Mouse (Mus musculus) midbrain, postnatal 0 days (tissue): Measurements from ENCODE around the gene Mss51. TPM values are rescaled to one million over a fixed set of nuclear protein-coding genes. Genes with fewer than 3 reads are reported as not detected.

ENCODE experiments used
- ATAC-seq: fragments of 200-750 bp; cut with Nextera tagmentation; 2 replicates; pipeline ENCODE4 v1.8.0; 2017; ENCODE audit warnings: moderate number of reproducible peaks, mild to moderate bottlenecking, moderate TSS enrichment, moderate library complexity; ENCODE audit not compliant: low FRiP score
- DNase-seq: peaks from one replicate; pipeline ENCODE4 v3.0.0-alpha.2; 2015; ENCODE audit warnings: low spot score
- H3K27ac ChIP-seq: fragments of 300-500 bp; sonication (generic); 2 replicates; pipeline ENCODE4 v1.5.1; 2014; ENCODE audit warnings: low read depth, mild to moderate bottlenecking, low read length, mixed read lengths
- H3K27me3 ChIP-seq: fragments of 300-500 bp; sonication (generic); 2 replicates; pipeline ENCODE4 v1.6.1; 2014; ENCODE audit warnings: low read length, control low read depth, mixed read lengths; ENCODE audit not compliant: insufficient read depth
- H3K36me3 ChIP-seq: fragments of 300-500 bp; sonication (generic); 2 replicates; pipeline ENCODE4 v1.6.1; 2014; ENCODE audit warnings: low read length, control low read depth, mixed read lengths; ENCODE audit not compliant: insufficient read depth
- H3K4me1 ChIP-seq: fragments of 300-500 bp; sonication (generic); 2 replicates; pipeline ENCODE4 v1.6.1; 2014; ENCODE audit warnings: mild to moderate bottlenecking, control low read depth, antibody characterized with exemption, low read length, mixed read lengths; ENCODE audit not compliant: insufficient read depth
- H3K4me2 ChIP-seq: fragments of 300-500 bp; sonication (generic); 2 replicates; pipeline ENCODE4 v1.6.1; 2014; ENCODE audit warnings: low read depth, mild to moderate bottlenecking, low read length, mixed read lengths; ENCODE audit not compliant: poor library complexity, severe bottlenecking
- H3K4me3 ChIP-seq: fragments of 300-500 bp; sonication (generic); 2 replicates; pipeline ENCODE4 v1.5.1; 2014; ENCODE audit warnings: low read depth, mild to moderate bottlenecking, low read length, moderate library complexity
- H3K9ac ChIP-seq: fragments of 300-500 bp; sonication (generic); replicated peaks from 2 replicates; pipeline ENCODE4 v1.6.1; 2014; ENCODE audit warnings: mild to moderate bottlenecking, low read length, moderate library complexity, mixed read lengths; ENCODE audit not compliant: poor library complexity, severe bottlenecking
- H3K9me3 ChIP-seq: fragments of 300-500 bp; sonication (generic); 2 replicates; pipeline ENCODE4 v1.6.1; 2016; ENCODE audit warnings: low read length, control low read depth
- CTCF ChIP-seq: IDR thresholded peaks from 2 replicates; pipeline ENCODE4 v1.5.1; 2016; ENCODE audit warnings: antibody characterized with exemption, mild to moderate bottlenecking
- WGBS: fragments of 180-500 bp; shearing (Covaris S2); extraction: QIAGEN DNeasy Blood & Tissue Kit; methylation state at CpG from one replicate; pipeline ENCODE4 v1.1.7; 2014; 5-methylcytosine and 5-hydroxymethylcytosine counted together
- polyA plus RNA-seq: library from polyadenylated mRNA; unstranded; fragments of >200 nt; fragmentation: Nextera tagmentation; extraction: Ambion mirVana; gene quantifications from 2 replicates; pipeline ENCODE4 v1.2.1, GENCODE M21; 2015
- total RNA-seq: library from RNA; depleted of rRNA; stranded (reverse); fragments of >200 nt; gene quantifications from 2 replicates; pipeline ENCODE4 v1.2.3, GENCODE M21; 2014

Gene Mss51
- total and polyA plus RNA-seq, 2 experiments from 2014 or later: 0.11 TPM

DNA sequence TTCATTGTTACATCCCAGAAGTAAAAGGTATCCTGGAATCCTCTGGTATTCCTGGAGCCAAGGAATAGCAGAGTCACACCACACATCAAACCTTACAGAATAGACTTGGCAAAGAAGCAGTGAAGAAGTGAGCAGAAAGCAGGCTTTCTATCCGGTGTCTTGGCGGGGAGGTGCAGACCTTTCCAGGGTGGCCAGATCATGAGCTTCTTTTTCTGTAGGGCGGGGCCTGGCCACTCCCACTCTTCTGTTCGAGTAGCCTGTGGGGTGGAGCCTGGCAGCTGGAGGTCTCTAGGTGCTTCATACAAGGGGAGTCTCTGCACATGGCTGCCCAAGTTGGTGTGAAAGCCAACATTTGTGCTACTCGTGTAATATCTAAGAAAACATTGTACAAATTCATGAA, 15.5 kb downstream of the Mss51 start:
- no peak for ATAC-seq
- Histone ChIP-seq H3K9me3 (no peaks in the 10 kb centered on the region), H3K36me3 (no peaks in the 10 kb centered on the region), H3K27ac (no peak overlapping the region), H3K27me3 (no peaks in the 10 kb centered on the region), H3K9ac (no peak overlapping the region), H3K4me2 (no peak overlapping the region), H3K4me1 (peaks cover 3% of the 10 kb centered on the region; the same call in 1 of the 2 replicates), H3K4me3 (no peak overlapping the region)
- DNase-seq: no peak
- TF ChIP-seq CTCF: no peak
- 25% methylated on average over 5 of the region's 5 CpGs for WGBS

DNA sequence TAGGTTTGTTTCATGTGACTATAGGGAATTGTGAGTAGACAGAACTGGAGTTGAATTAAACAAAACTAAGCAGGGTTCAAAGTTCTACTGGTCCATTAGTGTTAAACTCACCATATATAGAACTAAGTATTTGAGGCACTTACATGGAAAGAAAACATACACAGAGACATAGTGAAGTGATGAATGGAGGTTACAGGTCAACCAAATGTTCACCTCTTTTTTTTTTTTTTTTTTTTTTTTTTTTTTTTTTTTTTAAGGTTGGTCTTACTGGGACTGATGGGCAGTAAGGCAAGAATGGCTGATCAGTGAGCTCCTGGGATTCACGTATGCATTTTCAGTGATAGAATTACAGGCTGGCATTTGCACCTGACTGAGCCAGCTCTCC, 16.5 kb downstream of the Mss51 start:
- WGBS: 59% methylated on average over 1 of the region's 1 CpGs
- ATAC-seq (no peak), DNase-seq (no peak)
- no peaks in the 10 kb centered on the region for H3K27me3 ChIP-seq
- no peak for TF ChIP-seq CTCF
- H3K9ac ChIP-seq: no peak overlapping the region
- no peaks in the 10 kb centered on the region for H3K36me3 ChIP-seq
- H3K4me1 ChIP-seq: peaks cover 3% of the 10 kb centered on the region; the same call in 1 of the 2 replicates
- no peak overlapping the region for H3K27ac ChIP-seq
- peak overlapping the region; percentile 70 for H3K4me3 ChIP-seq
- peak overlapping the region; percentile 82 for H3K4me2 ChIP-seq
- no peaks in the 10 kb centered on the region for H3K9me3 ChIP-seq

DNA sequence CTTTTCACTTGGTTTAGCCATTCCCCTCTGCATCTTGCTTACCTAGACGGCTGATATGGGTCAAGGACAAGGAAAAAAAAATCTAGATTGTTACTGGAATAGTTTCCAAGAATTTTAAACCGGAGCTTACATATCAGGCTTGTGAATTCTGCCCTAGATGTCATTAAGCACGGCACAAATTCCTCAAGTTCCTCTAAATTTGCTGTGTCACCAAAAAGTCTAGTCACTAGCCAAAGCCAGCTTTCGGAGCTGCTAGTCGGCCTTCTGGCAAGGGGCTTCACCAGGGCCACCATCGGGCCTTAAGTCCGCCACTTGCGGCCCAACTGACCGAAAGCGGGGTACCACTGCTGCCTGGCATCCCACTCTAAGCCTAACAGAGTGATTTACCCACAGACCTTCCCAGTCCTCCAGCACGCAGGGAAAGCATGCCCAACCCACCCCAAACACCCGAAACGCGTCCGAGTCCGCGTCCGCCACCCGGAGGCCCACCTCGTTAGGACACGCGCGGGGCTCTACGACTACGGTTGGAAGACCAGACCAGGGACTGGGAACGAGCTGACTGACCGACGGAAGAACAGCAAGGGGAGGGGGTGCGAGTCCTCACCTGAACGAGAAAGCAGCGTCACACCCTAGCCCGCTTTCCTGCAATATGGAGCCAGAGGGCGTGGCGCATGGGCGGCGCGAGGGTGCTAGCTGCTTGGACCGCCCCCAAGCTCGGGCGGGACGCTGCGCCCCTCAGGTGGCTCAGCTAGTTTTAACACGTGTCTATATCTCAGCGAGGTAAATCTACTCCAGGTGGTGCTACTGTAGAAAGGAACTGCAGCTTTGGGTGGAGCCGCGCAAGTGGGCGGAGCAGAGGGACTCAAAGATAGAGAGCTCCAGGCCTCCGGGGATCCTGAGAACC, 17.2 kb downstream of the Mss51 start, which contains the start of gene Anxa7:
Gene Anxa7 (minus strand): TSS at position 843 of the 904 bp plus-strand sequence.
- H3K4me1 ChIP-seq: peaks cover 3% of the 10 kb centered on the region; the same call in 1 of the 2 replicates
- peak within 1 kb of the TSS; percentile 66 for H3K9ac ChIP-seq
- 3% methylated on average over 44 of the region's 48 CpGs for WGBS
- DNase-seq (peak; percentile 67), ATAC-seq (peak; percentile 79)
- H3K27ac ChIP-seq: peak within 1 kb of the TSS; percentile 51
- H3K9me3 ChIP-seq: no peaks in the 10 kb centered on the region
- peak within 1 kb of the TSS; percentile 70 for H3K4me3 ChIP-seq
- H3K4me2 ChIP-seq: peak within 1 kb of the TSS; percentile 82
- TF ChIP-seq CTCF: peak; percentile 31
- H3K36me3 ChIP-seq: no peaks in the 10 kb centered on the region
- H3K27me3 ChIP-seq: no peaks in the 10 kb centered on the region

DNA sequence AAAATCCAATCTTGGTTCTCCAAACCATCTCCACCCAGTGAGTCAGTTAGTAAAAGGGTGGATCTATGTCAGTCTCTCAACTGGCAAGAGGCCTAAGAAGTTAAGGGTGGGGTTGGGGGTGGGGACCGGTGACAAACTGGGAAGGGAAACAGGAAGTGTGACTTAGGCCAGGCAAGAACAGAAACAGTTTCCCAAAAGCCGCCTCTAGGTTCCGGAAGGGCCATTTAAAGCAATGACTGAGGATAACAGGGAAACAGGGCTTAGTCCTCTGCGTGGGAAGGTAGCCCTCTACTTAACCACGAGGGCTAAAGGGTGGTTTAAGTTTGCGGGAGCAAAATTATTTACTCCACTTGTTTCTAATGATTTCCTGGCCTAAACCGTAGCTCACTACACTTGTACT, 17.9 kb downstream of the Mss51 start:
- peak overlapping the region; percentile 51 for H3K27ac ChIP-seq
- H3K9me3 ChIP-seq: no peaks in the 10 kb centered on the region

DNA sequence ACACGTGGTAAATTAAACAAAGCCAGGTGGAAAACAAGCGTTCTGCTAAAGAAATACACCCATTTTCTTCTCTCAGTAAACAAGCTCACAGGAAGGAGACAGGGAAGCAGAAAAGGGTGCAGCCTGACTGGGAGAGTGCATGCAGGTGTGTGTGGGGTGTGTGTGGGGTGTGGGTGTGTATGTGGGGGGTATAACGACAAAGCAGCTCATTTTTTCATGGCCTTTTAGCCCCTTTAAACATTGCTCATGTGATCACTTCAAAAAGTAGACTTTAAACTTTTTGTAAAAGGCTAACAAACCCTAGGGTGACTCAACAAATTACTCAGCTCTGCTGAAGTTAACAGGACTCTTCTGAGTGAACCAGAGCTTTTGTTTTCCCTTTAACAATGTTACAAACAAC, 18.3 kb downstream of the Mss51 start:
- Histone ChIP-seq H3K27me3 (no peaks in the 10 kb centered on the region), H3K9me3 (no peaks in the 10 kb centered on the region), H3K4me3 (no peak overlapping the region), H3K36me3 (no peaks in the 10 kb centered on the region), H3K4me1 (peaks cover 3% of the 10 kb centered on the region; the same call in 1 of the 2 replicates), H3K27ac (no peak overlapping the region), H3K4me2 (peak overlapping the region; percentile 82; the same call in 1 of the 2 replicates), H3K9ac (no peak overlapping the region)
- no peak for TF ChIP-seq CTCF
- 59% methylated on average over 3 of the region's 3 CpGs for whole genome bisulfite sequencing
- DNase-seq (no peak), ATAC-seq (no peak)

More for the DNA sequence above, 17.9 kb downstream of the Mss51 start:
- no peak for ATAC-seq
- peak overlapping the region; percentile 82 for H3K4me2 ChIP-seq
- peaks cover 3% of the 10 kb centered on the region; the same call in 1 of the 2 replicates for H3K4me1 ChIP-seq
- no peaks in the 10 kb centered on the region for H3K27me3 ChIP-seq
- TF ChIP-seq CTCF: no peak
- H3K36me3 ChIP-seq: no peaks in the 10 kb centered on the region
- peak overlapping the region; percentile 70 for H3K4me3 ChIP-seq
- DNase-seq: no peak
- 39% methylated on average over 7 of the region's 7 CpGs for WGBS
- H3K9ac ChIP-seq: no peak overlapping the region
